Mouse (Mus musculus): ENCODE results near the gene Wdr60. TPM values are rescaled to one million over a fixed set of nuclear protein-coding genes. Genes with fewer than 3 reads are reported as not detected.

Gene Wdr60
- polyA plus RNA-seq, 1 experiment from 2014 or later = 16.3 TPM

DNA sequence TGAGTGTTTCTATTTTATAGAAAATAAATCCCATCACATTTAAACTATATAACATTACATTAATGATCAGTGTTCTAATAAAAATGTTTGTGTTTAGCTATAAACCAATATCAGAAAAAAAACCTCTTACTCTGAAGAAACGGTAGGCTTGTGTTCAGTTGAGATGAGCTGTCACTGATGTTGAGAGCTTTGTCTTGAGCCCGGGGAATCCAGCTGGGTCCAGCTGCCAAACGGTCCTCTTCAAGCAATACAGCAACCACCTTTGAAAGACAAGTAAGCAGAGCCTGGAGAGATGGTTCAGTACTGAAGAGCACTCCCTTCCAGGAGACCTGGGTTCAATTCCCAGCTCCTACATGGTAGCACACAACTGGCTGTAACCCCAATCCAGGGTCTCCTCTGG lies 33.4 kb downstream of the Wdr60 start:
- Histone ChIP-seq H3K4me2 (ENCODE audit: low read length) (no peak overlapping the region), H3K9ac (ENCODE audit: low read length) (no peak overlapping the region), H3K27ac (ENCODE audit: low read depth) (no peak overlapping the region), H3K36me3 (ENCODE audit: control insufficient read depth, insufficient read depth, low read length) (peaks cover 18% of the 10 kb centered on the region), H3K9me3 (ENCODE audit: control insufficient read depth, low read length) (no peaks in the 10 kb centered on the region), H3K4me3 (ENCODE audit: low read depth, low read length) (no peak overlapping the region), H3K27me3 (replicated peaks; ENCODE audit: control insufficient read depth, insufficient read depth, low read length) (no peaks in the 10 kb centered on the region), H3K4me1 (replicated peaks; ENCODE audit: control insufficient read depth, insufficient read depth, low read length) (no peaks in the 10 kb centered on the region)
- ATAC-seq (replicated peaks; ENCODE audit: low FRiP score, low TSS enrichment, low read depth) = no peak
- WGBS = 76% methylated on average over 3 of the region's 3 CpGs
- no peak for DNase-seq (ENCODE audit: low spot score)

DNA sequence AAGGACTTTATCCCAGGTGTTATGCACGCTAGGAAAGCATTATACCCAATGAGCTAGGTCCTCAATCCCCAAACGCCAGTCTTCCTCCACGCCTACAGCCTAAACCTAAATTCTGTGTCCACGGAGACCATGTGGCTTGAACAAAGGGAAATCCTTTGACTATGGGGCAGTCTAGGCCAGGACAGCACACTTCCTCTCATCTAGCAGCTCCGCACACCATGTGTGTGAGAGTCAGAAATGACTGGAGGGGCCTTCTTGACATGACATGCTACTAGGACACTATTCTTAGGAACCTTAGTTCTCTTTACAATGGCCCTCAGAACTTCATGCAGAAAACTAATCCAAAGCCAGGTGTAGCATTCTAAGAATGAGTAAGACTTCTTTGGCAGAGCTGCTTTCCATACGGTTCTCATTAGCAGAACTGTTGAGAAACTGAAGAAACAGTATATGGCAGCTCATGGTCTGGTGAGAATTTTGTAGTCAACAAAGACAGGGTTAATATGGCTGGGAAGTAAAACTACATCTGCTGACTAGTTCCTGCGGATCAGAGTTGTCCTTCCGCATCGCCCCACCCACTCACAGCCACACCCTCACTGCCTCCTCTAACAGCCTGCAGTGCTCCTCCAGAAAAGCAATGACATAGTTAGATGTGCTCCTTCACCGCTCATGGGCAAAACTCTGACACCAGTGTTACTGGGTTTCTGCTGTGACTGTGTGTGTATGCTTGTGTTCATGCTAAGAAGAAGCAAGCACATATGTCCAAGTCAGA lies 36.3 kb downstream of the Wdr60 start:
- H3K27ac ChIP-seq (ENCODE audit: low read depth) = no peak overlapping the region
- H3K36me3 ChIP-seq (ENCODE audit: control insufficient read depth, insufficient read depth, low read length) = peaks cover 26% of the 10 kb centered on the region
- DNase-seq (ENCODE audit: low spot score) (no peak), ATAC-seq (replicated peaks; ENCODE audit: low FRiP score, low TSS enrichment, low read depth) (no peak)
- H3K4me3 ChIP-seq (ENCODE audit: low read depth, low read length) = no peak overlapping the region
- H3K9me3 ChIP-seq (ENCODE audit: control insufficient read depth, low read length) = no peaks in the 10 kb centered on the region
- no peak overlapping the region for H3K4me2 ChIP-seq (ENCODE audit: low read length)
- no peak overlapping the region for H3K9ac ChIP-seq (ENCODE audit: low read length)
- no peaks in the 10 kb centered on the region for H3K4me1 ChIP-seq (replicated peaks; ENCODE audit: control insufficient read depth, insufficient read depth, low read length)
- no peaks in the 10 kb centered on the region for H3K27me3 ChIP-seq (replicated peaks; ENCODE audit: control insufficient read depth, insufficient read depth, low read length)
- WGBS = 87% methylated on average over 10 of the region's 10 CpGs

DNA sequence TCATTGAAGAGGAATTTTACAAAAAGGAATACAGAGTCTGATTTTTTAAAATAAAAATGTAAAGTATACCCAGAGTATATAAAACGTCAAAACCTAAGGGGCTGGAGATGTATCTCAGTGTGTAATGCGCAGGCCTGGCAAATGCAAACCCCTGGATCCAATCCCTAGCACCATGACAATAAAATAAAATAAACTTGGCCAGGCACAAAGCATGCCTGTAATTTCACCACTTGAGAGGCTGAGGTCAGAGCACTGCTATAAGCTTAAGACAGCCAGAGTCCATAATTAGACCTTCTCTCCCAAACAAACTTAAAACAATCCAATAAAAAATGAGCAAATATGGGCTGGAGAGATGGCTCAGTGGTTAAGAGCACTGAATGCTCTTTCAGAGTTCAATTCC lies 39.7 kb downstream of the Wdr60 start:
- Histone ChIP-seq H3K27me3 (replicated peaks; ENCODE audit: control insufficient read depth, insufficient read depth, low read length) (no peaks in the 10 kb centered on the region), H3K36me3 (ENCODE audit: control insufficient read depth, insufficient read depth, low read length) (peaks cover 31% of the 10 kb centered on the region), H3K4me1 (replicated peaks; ENCODE audit: control insufficient read depth, insufficient read depth, low read length) (no peaks in the 10 kb centered on the region), H3K9ac (ENCODE audit: low read length) (no peak overlapping the region), H3K4me2 (ENCODE audit: low read length) (no peak overlapping the region), H3K9me3 (ENCODE audit: control insufficient read depth, low read length) (no peaks in the 10 kb centered on the region), H3K4me3 (ENCODE audit: low read depth, low read length) (no peak overlapping the region), H3K27ac (ENCODE audit: low read depth) (no peak overlapping the region)
- DNase-seq (ENCODE audit: low spot score) (no peak), ATAC-seq (replicated peaks; ENCODE audit: low FRiP score, low TSS enrichment, low read depth) (no peak)
- WGBS = 88% methylated on average over 2 of the region's 2 CpGs

DNA sequence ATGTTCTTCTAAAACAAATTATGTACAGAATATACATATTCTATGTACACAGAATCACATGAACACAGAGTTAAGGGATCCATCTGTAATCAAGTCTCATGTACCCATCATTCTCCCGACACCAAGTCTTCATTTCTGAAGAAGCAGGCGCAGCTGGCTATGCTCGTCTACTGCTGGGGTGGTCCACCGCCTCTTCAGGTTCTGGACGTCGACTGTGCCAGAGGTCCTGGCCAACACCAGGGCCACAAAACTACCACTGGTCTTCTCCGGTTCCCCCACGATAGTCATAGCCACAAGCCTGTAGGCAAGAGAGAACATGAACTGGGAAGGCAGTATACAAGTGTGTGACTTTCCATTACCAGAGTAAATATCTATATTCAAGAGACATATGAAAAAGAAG lies 55.3 kb downstream of the Wdr60 start:
- DNase-seq (ENCODE audit: low spot score) = no peak

DNA sequence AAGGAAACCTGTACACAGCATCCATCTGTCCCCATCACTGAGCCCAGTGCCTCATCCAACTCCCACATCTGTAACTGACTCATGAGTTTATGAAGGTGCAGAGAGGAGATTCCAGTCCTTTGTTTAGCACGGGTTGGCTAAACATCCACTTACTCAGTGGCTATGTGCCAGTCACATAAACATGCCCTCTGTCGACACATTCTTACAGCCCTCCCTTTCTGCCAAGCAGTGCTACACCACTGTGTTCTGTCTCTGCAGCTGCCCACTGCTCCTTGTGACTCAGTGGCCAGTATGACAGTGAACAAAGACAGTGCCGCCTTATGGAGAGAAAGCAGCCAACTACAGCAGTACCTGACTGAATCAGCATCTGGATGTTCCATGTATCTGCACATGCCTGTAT lies 57.1 kb downstream of the Wdr60 start:
- Histone ChIP-seq H3K27ac (ENCODE audit: low read depth) (no peak overlapping the region), H3K4me2 (ENCODE audit: low read length) (no peak overlapping the region), H3K4me1 (replicated peaks; ENCODE audit: control insufficient read depth, insufficient read depth, low read length) (no peaks in the 10 kb centered on the region), H3K36me3 (ENCODE audit: control insufficient read depth, insufficient read depth, low read length) (0 out of 2 replicates have a peak, but pooled peaks cover 13% of the 10 kb centered on the region), H3K27me3 (replicated peaks; ENCODE audit: control insufficient read depth, insufficient read depth, low read length) (no peaks in the 10 kb centered on the region), H3K9me3 (ENCODE audit: control insufficient read depth, low read length) (peaks cover 5% of the 10 kb centered on the region; the same call in 1 of the 2 replicates), H3K9ac (ENCODE audit: low read length) (no peak overlapping the region), H3K4me3 (ENCODE audit: low read depth, low read length) (no peak overlapping the region)
- ATAC-seq (replicated peaks; ENCODE audit: low FRiP score, low TSS enrichment, low read depth) (no peak), DNase-seq (ENCODE audit: low spot score) (no peak)
- 60% methylated on average over 3 of the region's 3 CpGs for WGBS

More for the DNA sequence above, 55.3 kb downstream of the Wdr60 start:
- no peak overlapping the region for H3K9ac ChIP-seq (ENCODE audit: low read length)
- WGBS = 68% methylated on average over 8 of the region's 8 CpGs
- peaks cover 5% of the 10 kb centered on the region; the same call in 1 of the 2 replicates for H3K9me3 ChIP-seq (ENCODE audit: control insufficient read depth, low read length)
- no peaks in the 10 kb centered on the region for H3K27me3 ChIP-seq (replicated peaks; ENCODE audit: control insufficient read depth, insufficient read depth, low read length)
- H3K36me3 ChIP-seq (ENCODE audit: control insufficient read depth, insufficient read depth, low read length) = 0 out of 2 replicates have a peak, but pooled peaks cover 13% of the 10 kb centered on the region
- no peak for ATAC-seq (replicated peaks; ENCODE audit: low FRiP score, low TSS enrichment, low read depth)
- H3K27ac ChIP-seq (ENCODE audit: low read depth) = no peak overlapping the region
- no peaks in the 10 kb centered on the region for H3K4me1 ChIP-seq (replicated peaks; ENCODE audit: control insufficient read depth, insufficient read depth, low read length)
- H3K4me2 ChIP-seq (ENCODE audit: low read length) = no peak overlapping the region
- no peak overlapping the region for H3K4me3 ChIP-seq (ENCODE audit: low read depth, low read length)

DNA sequence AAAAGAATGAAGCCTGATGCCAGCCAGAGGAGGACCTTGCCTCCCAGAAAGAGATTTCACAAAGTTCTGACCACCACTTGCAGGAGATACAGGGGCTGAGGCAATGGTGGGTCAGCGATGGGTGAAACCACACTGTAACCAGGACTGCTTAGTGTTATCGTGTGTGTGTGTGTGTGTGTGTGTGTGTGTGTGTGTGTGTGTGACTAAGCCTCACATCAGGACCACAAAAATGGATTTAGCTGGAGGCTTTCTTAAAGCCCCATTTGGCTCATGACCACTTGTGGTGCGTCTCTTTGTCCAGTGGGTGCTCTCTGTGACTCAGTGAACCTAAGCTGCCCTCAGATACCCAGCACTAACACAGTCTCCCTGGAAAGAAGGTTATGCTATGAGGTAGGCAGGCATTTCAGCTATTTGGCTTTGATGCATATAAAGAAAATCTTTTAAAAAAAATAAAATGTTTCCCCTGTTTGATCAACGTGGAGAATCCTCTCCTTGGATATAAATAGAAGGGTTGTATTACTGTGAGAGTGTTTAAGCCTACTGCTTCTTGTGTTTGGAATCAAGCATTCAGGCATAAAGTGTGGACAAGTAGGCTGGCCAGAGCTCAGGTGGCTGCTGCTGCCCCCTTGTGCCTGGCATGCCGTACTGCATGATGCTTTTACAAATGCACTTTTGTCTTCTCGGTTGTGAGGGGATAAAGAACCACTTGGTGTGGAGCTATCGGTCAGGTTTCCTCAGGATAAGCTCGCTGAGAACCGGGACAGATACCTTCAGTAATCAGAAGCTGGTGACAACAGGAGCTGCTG lies 60.4 kb downstream of the Wdr60 start:
- H3K27me3 ChIP-seq (replicated peaks; ENCODE audit: control insufficient read depth, insufficient read depth, low read length) = no peaks in the 10 kb centered on the region
- H3K9ac ChIP-seq (ENCODE audit: low read length) = no peak overlapping the region
- no peak; the same call in 1 of the 2 replicates for ATAC-seq (replicated peaks; ENCODE audit: low FRiP score, low TSS enrichment, low read depth)
- no peaks in the 10 kb centered on the region for H3K36me3 ChIP-seq (ENCODE audit: control insufficient read depth, insufficient read depth, low read length)
- H3K4me2 ChIP-seq (ENCODE audit: low read length) = no peak overlapping the region
- H3K4me3 ChIP-seq (ENCODE audit: low read depth, low read length) = no peak overlapping the region
- H3K27ac ChIP-seq (ENCODE audit: low read depth) = no peak overlapping the region
- DNase-seq (ENCODE audit: low spot score) = peak; percentile 67
- H3K4me1 ChIP-seq (replicated peaks; ENCODE audit: control insufficient read depth, insufficient read depth, low read length) = no peaks in the 10 kb centered on the region
- no peaks in the 10 kb centered on the region for H3K9me3 ChIP-seq (ENCODE audit: control insufficient read depth, low read length)
- 38% methylated on average over 9 of the region's 9 CpGs for WGBS

DNA sequence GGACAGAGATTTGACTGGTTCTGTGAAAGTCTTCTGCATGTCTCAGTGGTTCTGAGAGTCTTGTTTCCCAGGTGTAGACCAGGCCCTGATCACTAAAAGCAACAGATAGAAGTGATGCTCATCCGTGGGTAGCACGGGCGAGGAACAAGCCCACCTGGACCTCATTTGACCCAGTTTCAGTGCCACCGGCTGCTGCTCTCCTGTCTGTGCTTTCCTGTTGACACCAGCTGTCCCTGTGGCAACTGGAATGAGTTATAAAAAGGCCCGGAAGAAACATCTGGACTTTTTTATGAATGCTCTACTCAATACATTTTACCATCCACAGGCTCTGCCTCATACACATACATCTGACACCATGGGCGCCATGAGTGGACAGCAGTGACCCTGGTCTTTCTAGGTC lies 64.0 kb downstream of the Wdr60 start:
- Histone ChIP-seq H3K36me3 (ENCODE audit: control insufficient read depth, insufficient read depth, low read length) (no peaks in the 10 kb centered on the region), H3K27me3 (replicated peaks; ENCODE audit: control insufficient read depth, insufficient read depth, low read length) (no peaks in the 10 kb centered on the region), H3K4me3 (ENCODE audit: low read depth, low read length) (no peak overlapping the region), H3K4me1 (replicated peaks; ENCODE audit: control insufficient read depth, insufficient read depth, low read length) (no peaks in the 10 kb centered on the region), H3K9ac (ENCODE audit: low read length) (no peak overlapping the region), H3K4me2 (ENCODE audit: low read length) (no peak overlapping the region), H3K27ac (ENCODE audit: low read depth) (no peak overlapping the region), H3K9me3 (ENCODE audit: control insufficient read depth, low read length) (no peaks in the 10 kb centered on the region)
- WGBS = 83% methylated on average over 6 of the region's 6 CpGs
- ATAC-seq (replicated peaks; ENCODE audit: low FRiP score, low TSS enrichment, low read depth) (no peak), DNase-seq (ENCODE audit: low spot score) (no peak)

DNA sequence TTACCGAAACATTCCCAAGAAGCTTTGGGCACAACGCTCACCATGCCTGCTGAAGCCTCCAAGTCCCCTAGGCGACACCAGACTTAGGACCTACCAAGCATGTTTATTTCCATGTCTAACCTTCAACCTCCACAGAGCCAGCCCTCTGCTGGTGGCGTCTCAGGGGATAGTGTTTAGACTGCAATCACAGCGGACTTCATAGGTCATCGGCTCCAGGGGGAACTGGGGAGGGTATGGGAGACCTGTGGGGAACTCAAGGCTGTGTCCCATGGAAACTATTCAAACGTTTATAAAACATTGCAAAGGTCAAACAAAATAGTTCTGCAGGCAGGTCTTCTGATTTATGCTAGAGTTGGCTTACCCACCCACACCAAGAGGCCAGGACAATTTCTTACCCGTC lies 66.6 kb downstream of the Wdr60 start:
- H3K27me3 ChIP-seq (replicated peaks; ENCODE audit: control insufficient read depth, insufficient read depth, low read length) = no peaks in the 10 kb centered on the region
- no peaks in the 10 kb centered on the region for H3K9me3 ChIP-seq (ENCODE audit: control insufficient read depth, low read length)
- H3K36me3 ChIP-seq (ENCODE audit: control insufficient read depth, insufficient read depth, low read length) = no peaks in the 10 kb centered on the region
- ATAC-seq (replicated peaks; ENCODE audit: low FRiP score, low TSS enrichment, low read depth) (no peak), DNase-seq (ENCODE audit: low spot score) (no peak)
- no peak overlapping the region for H3K4me3 ChIP-seq (ENCODE audit: low read depth, low read length)
- 50% methylated on average over 8 of the region's 8 CpGs for WGBS
- H3K4me1 ChIP-seq (replicated peaks; ENCODE audit: control insufficient read depth, insufficient read depth, low read length) = no peaks in the 10 kb centered on the region
- no peak overlapping the region for H3K4me2 ChIP-seq (ENCODE audit: low read length)
- H3K9ac ChIP-seq (ENCODE audit: low read length) = no peak overlapping the region
- H3K27ac ChIP-seq (ENCODE audit: low read depth) = no peak overlapping the region
